Mouse (Mus musculus) cerebellum, adult 9-11 months (tissue): ENCODE measurements at regions not wholly inside any gene's neighbourhood (a gene's known extent, or its start where the extent isn't known, plus 50 kb on each side); places are given as distances from the start of the nearest gene placed in this dataset.

ENCODE experiments used
- DNase-seq: peaks from one replicate; pipeline ENCODE4 v3.0.0; 2022

GRCm38 (mm10) chr1:27169278-27169677, 482.0 kb upstream of the 4931408C20Rik start:
- DNase-seq: peak; percentile 15
